Mouse (Mus musculus): Measurements from ENCODE around the gene Baiap2.

DNA sequence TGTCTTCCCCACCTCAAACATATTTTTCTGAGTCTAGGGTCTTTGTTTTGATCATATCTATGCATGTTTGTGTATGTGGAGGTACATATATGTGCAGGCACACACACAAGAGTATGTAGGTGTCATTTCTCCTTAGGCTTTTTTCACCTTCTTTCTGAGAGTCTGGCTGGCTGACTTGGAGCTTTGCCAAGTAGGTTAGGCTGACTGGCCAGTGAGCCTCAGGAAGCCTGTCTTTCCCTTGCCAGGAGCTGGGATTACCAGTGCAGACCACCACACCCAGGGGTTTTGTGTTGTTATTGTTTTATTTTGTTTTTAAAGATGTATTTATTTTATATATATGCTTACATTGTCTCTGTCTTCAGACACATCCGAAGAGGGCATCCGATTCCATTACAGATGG lies 40.6 kb downstream of the Baiap2 start:
- TF ChIP-seq CTCF (IDR thresholded peaks at IDR 0.05; ENCODE audit: borderline replicate concordance, insufficient read depth, low read length) (no peak), POLR2A (IDR thresholded peaks at IDR 0.05; ENCODE audit: low read depth, low read length) (no peak)
